In genomic region chr11:14072570-14072969, GRCm38 (mm10) we compare ENCODE assay signal across 24 mouse cellular contexts.
"Had no signal": no experiment of that assay in that cellular context is flagged by ENCODE, and none has a peak within 500 bp of the region (broad histone marks: within the 10 kb centered on the region; RNA-seq: fewer than 3 reads in every experiment).

No protein-coding gene starts in this region.

- ATAC-seq: hindbrain, embryonic 16.5 days; inflammation-experienced regulatory T-cells, adult 6 months; intestine, embryonic 15.5 days; intestine, postnatal 0 days; liver, embryonic 12.5 days had no signal

- H3K4me1 ChIP-seq: heart, embryonic 13.5 days; heart, embryonic 15.5 days; hindbrain, embryonic 12.5 days; intestine, embryonic 15.5 days; limb, embryonic 10.5 days; limb, embryonic 12.5 days; liver, embryonic 12.5 days had no signal

- DNase-seq: gastrocnemius, postnatal 14 days; gastrocnemius, postnatal 36 days; heart, adult 11 months; heart, adult 2 months; heart, postnatal 14 days; heart, postnatal 36 days; kidney, adult 18-20 months; kidney, adult 8-10 months; kidney, postnatal 10 days; kidney, postnatal 25 days had no signal

- H3K4me3 ChIP-seq: heart, adult 2 months; heart, embryonic 13.5 days; heart, embryonic 15.5 days; hindbrain, embryonic 12.5 days; intestine, embryonic 15.5 days; layer of hippocampus, adult 2 months; left cerebral cortex, adult 2 months; limb, embryonic 10.5 days; limb, embryonic 12.5 days; liver, embryonic 12.5 days had no signal

- H3K4me2 ChIP-seq: heart, embryonic 11.5 days; heart, embryonic 13.5 days; heart, embryonic 15.5 days; hindbrain, embryonic 12.5 days; hindbrain, embryonic 14.5 days; intestine, embryonic 15.5 days; limb, embryonic 12.5 days; liver, embryonic 12.5 days had no signal

- H3K9me3 ChIP-seq: heart, embryonic 13.5 days; heart, embryonic 15.5 days; hindbrain, embryonic 12.5 days; intestine, embryonic 15.5 days; limb, embryonic 10.5 days; limb, embryonic 12.5 days; liver, embryonic 12.5 days had no signal

- H3K27ac ChIP-seq: heart, adult 2 months; heart, embryonic 13.5 days; heart, embryonic 15.5 days; hindbrain, embryonic 12.5 days; hindbrain, embryonic 14.5 days; intestine, embryonic 15.5 days; layer of hippocampus, adult 2 months; left cerebral cortex, adult 2 months; limb, embryonic 10.5 days; limb, embryonic 12.5 days; liver, embryonic 12.5 days had no signal

- H3K27me3 ChIP-seq: heart, embryonic 13.5 days; heart, embryonic 15.5 days; hindbrain, embryonic 12.5 days; intestine, embryonic 15.5 days; limb, embryonic 12.5 days; liver, embryonic 12.5 days had no signal

- H3K36me3 ChIP-seq: heart, embryonic 13.5 days; heart, embryonic 15.5 days; hindbrain, embryonic 12.5 days; intestine, embryonic 15.5 days; limb, embryonic 10.5 days; limb, embryonic 12.5 days; liver, embryonic 12.5 days had no signal

- H3K9ac ChIP-seq: heart, embryonic 13.5 days; heart, embryonic 15.5 days; hindbrain, embryonic 12.5 days; hindbrain, embryonic 14.5 days; intestine, embryonic 15.5 days; limb, embryonic 12.5 days; liver, embryonic 12.5 days had no signal
